Mouse (Mus musculus) intestine, postnatal 0 days (tissue): ENCODE measurements around the gene Tmem255a. TPM values are rescaled to one million over a fixed set of nuclear protein-coding genes. Genes with fewer than 3 reads are reported as not detected.

Experiments
- ATAC-seq: fragments of 200-750 bp; cut with Nextera tagmentation; 2 replicates; pipeline ENCODE4 v1.8.0; 2017; ENCODE audit warnings: mild to moderate bottlenecking, moderate TSS enrichment, moderate library complexity
- H3K27ac ChIP-seq: fragments of 300-500 bp; sonication (generic); 2 replicates; pipeline ENCODE4 v1.5.1; 2014; ENCODE audit warnings: mild to moderate bottlenecking, low read depth, low read length, moderate library complexity
- H3K27me3 ChIP-seq: fragments of 300-500 bp; sonication (generic); replicated peaks from 2 replicates; pipeline ENCODE4 v1.6.1; 2014; ENCODE audit warnings: low read length, mixed read lengths; ENCODE audit not compliant: control insufficient read depth, insufficient read depth
- H3K36me3 ChIP-seq: fragments of 300-500 bp; sonication (generic); 2 replicates; pipeline ENCODE4 v1.6.1; 2014; ENCODE audit warnings: mild to moderate bottlenecking, moderate library complexity; ENCODE audit not compliant: control insufficient read depth, insufficient read depth
- H3K4me1 ChIP-seq: fragments of 300-500 bp; sonication (generic); replicated peaks from 2 replicates; pipeline ENCODE4 v1.6.1; 2014; ENCODE audit warnings: antibody characterized with exemption, low read length, mixed read lengths; ENCODE audit not compliant: control insufficient read depth, insufficient read depth
- H3K4me2 ChIP-seq: fragments of 300-500 bp; sonication (generic); replicated peaks from 2 replicates; pipeline ENCODE4 v1.6.1; 2014; ENCODE audit warnings: low read depth, mild to moderate bottlenecking, moderate library complexity
- H3K4me3 ChIP-seq: fragments of 300-500 bp; sonication (generic); 2 replicates; pipeline ENCODE4 v1.5.1; 2014; ENCODE audit warnings: low read depth, low read length
- H3K9ac ChIP-seq: fragments of 300-500 bp; sonication (generic); 2 replicates; pipeline ENCODE4 v1.6.1; 2014; ENCODE audit warnings: mild to moderate bottlenecking, low read depth, low read length
- H3K9me3 ChIP-seq: fragments of 300-500 bp; sonication (generic); 2 replicates; pipeline ENCODE4 v1.6.1; 2016; ENCODE audit warnings: mixed run types; ENCODE audit not compliant: control insufficient read depth
- CTCF ChIP-seq: sonication (generic); IDR thresholded peaks from 2 replicates; pipeline ENCODE4 v1.5.1; 2016; ENCODE audit warnings: low read depth, mild to moderate bottlenecking, control low read depth, antibody characterized with exemption, moderate library complexity
- WGBS: fragments of 180-500 bp; shearing (Covaris S2); extraction: QIAGEN DNeasy Blood & Tissue Kit; methylation state at CpG from one replicate; pipeline ENCODE4 v1.1.7; 2014; 5-methylcytosine and 5-hydroxymethylcytosine counted together
- polyA plus RNA-seq: library from polyadenylated mRNA; unstranded; fragments of >200 nt; fragmentation: Nextera tagmentation; extraction: Ambion mirVana; gene quantifications from 2 replicates; pipeline ENCODE4 v1.2.1, GENCODE M21; 2015

The Tmem255a gene
- polyA plus RNA-seq: 7.6 and 8.7 TPM in 2 replicates

DNA sequence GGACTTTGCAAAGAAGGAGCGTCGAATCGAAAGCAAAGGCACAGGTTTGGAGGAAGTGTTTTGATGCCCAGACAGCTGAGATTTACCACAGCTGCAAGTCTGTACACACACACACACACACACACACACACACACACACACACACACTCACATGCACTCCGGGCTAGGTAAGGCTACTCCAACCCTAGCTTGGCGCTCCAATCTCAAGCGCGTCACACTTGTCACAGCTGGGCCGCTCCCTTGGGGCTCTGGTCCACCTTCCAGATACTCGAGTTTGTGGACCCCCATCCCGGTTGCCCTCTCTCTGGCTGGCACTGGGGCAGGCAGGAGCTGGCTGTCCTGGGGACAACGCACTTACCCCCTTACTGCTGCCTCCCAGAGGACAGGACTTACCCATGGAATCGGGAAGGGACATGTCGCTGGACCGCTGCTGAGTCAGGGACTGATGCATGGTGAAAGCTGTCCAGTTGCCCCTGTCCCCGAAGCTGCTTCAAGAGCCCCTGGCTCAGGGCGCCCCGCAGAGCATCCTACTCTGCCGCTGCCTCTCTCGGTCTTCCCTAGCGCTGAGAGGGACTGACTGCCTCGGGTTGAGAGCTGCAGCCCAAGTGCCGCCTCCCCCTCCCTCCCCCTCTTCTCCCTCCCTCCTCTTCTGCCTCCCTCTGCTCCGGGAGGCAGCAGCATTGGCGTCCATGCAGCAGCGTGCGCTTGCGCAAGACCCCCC lies at the start of gene Tmem255a:
Tmem255a (minus strand) TSS at position 589 of the 721 bp plus-strand sequence.
- Histone ChIP-seq H3K27ac (no peak within 1 kb of the TSS), H3K4me2 (peak within 1 kb of the TSS; percentile 69), H3K4me3 (peak within 1 kb of the TSS; percentile 39), H3K9me3 (no peaks in the 10 kb centered on the region), H3K9ac (no peak within 1 kb of the TSS), H3K36me3 (no peaks in the 10 kb centered on the region), H3K4me1 (no peaks in the 10 kb centered on the region), H3K27me3 (0 out of 2 replicates have a peak, but pooled peaks cover 3% of the 10 kb centered on the region)
- ATAC-seq: no peak
- 21% methylated on average over 26 of the region's 27 CpGs for WGBS
- no peak for TF ChIP-seq CTCF

- Histone ChIP-seq H3K4me3 (no peak overlapping the region), H3K27me3 (no peaks in the 10 kb centered on the region), H3K9me3 (no peaks in the 10 kb centered on the region), H3K36me3 (no peaks in the 10 kb centered on the region), H3K4me1 (no peaks in the 10 kb centered on the region), H3K4me2 (no peak overlapping the region), H3K27ac (no peak overlapping the region), H3K9ac (no peak overlapping the region)
- ATAC-seq: no peak
- 22% methylated on average over 2 of the region's 2 CpGs for WGBS
- TF ChIP-seq CTCF: peak; percentile 29; the same call in 1 of the 2 replicates
Measured at GRCm38 (mm10) chrX:38259610-38260009, 7.4 kb upstream of the Tmem255a start.

- no peaks in the 10 kb centered on the region for H3K9me3 ChIP-seq
- H3K4me2 ChIP-seq: peak overlapping the region; percentile 69
- H3K36me3 ChIP-seq: no peaks in the 10 kb centered on the region
- no peak for ATAC-seq
- 25% methylated on average over 18 of the region's 18 CpGs for WGBS
- no peaks in the 10 kb centered on the region for H3K4me1 ChIP-seq
- H3K27me3 ChIP-seq: 0 out of 2 replicates have a peak, but pooled peaks cover 3% of the 10 kb centered on the region
- TF ChIP-seq CTCF: peak; percentile 33; the same call in 1 of the 2 replicates
- no peak overlapping the region for H3K27ac ChIP-seq
- H3K4me3 ChIP-seq: peak overlapping the region; percentile 39
- H3K9ac ChIP-seq: no peak overlapping the region
Measured at GRCm38 (mm10) chrX:38250352-38250950, 1.8 kb downstream of the Tmem255a start.

- Histone ChIP-seq H3K36me3 (no peaks in the 10 kb centered on the region), H3K4me1 (no peaks in the 10 kb centered on the region), H3K9me3 (no peaks in the 10 kb centered on the region), H3K4me3 (no peak overlapping the region), H3K9ac (no peak overlapping the region), H3K4me2 (peak overlapping the region; percentile 69), H3K27me3 (0 out of 2 replicates have a peak, but pooled peaks cover 3% of the 10 kb centered on the region), H3K27ac (no peak overlapping the region)
- ATAC-seq: no peak
- peak; percentile 74 for TF ChIP-seq CTCF
- 36% methylated on average over 16 of the region's 16 CpGs for WGBS
Measured at GRCm38 (mm10) chrX:38249640-38250351, 2.4 kb downstream of the Tmem255a start.

DNA sequence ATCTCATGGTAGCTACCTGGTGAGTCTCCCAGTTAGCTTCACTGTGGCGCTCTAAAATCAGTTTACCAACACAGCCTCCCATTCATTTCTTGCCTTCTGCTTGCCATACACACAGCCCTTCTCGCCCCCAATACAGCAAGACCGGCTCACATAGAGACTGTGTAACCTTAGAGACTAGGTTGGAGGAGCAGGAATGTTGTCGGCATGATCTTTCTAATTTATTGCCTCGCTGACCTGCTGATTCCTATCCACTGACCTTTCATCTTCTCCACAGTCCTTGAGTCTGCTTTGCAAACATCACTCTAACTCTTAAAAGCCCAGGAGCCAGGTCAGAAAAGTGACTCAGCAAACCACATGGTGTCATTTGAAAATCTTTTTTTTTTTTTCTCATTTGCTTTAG lies 4.6 kb downstream of the Tmem255a start:
- Histone ChIP-seq H3K27ac (no peak overlapping the region), H3K4me1 (no peaks in the 10 kb centered on the region)
- 35% methylated on average over 5 of the region's 5 CpGs for WGBS

DNA sequence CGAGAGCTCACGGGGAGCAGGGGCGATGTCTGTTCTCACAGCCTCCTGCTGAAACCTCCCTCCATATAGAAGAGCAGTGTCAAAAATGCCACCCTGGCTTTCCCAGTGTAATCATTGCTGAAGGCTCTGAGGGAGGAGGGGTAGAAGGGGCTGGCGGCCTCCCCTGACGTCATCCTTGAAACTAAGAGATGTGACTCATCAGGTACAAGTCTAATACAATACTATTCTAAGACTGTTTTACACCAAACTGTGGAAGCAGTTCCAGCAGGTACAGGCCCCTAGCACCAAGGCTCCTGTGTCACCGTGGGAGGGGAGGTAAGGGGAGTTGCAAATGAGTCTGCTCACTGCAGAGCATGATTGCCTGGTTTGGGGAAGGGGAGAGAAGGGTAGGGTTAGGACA lies 5.1 kb downstream of the Tmem255a start:
- Histone ChIP-seq H3K4me2 (no peak overlapping the region), H3K4me1 (no peaks in the 10 kb centered on the region), H3K27ac (no peak overlapping the region), H3K27me3 (0 out of 2 replicates have a peak, but pooled peaks cover 3% of the 10 kb centered on the region), H3K9me3 (no peaks in the 10 kb centered on the region), H3K9ac (no peak overlapping the region), H3K4me3 (no peak overlapping the region), H3K36me3 (no peaks in the 10 kb centered on the region)
- TF ChIP-seq CTCF: no peak
- whole genome bisulfite sequencing: 49% methylated on average over 6 of the region's 6 CpGs
- ATAC-seq: no peak

More for the DNA sequence above, 4.6 kb downstream of the Tmem255a start:
- Histone ChIP-seq H3K36me3 (no peaks in the 10 kb centered on the region), H3K9ac (no peak overlapping the region), H3K27me3 (0 out of 2 replicates have a peak, but pooled peaks cover 3% of the 10 kb centered on the region), H3K9me3 (no peaks in the 10 kb centered on the region), H3K4me2 (no peak overlapping the region), H3K4me3 (no peak overlapping the region)
- TF ChIP-seq CTCF: no peak
- ATAC-seq: no peak
